Mouse (Mus musculus) central nervous system, embryonic 18 days (tissue): ENCODE measurements around the gene Olfr476. TPM values are rescaled to one million over a fixed set of nuclear protein-coding genes. Genes with fewer than 3 reads are reported as not detected.

Source experiments
- polyA plus RNA-seq: library from polyadenylated mRNA; depleted of rRNA; stranded (reverse); fragments of >200 nt; gene quantifications from 2 replicates; pipeline ENCODE4 v1.2.3, GENCODE M21; 2012; rRNA removed

The Olfr476 gene
- polyA plus RNA-seq: not detected in 2 replicates

DNA sequence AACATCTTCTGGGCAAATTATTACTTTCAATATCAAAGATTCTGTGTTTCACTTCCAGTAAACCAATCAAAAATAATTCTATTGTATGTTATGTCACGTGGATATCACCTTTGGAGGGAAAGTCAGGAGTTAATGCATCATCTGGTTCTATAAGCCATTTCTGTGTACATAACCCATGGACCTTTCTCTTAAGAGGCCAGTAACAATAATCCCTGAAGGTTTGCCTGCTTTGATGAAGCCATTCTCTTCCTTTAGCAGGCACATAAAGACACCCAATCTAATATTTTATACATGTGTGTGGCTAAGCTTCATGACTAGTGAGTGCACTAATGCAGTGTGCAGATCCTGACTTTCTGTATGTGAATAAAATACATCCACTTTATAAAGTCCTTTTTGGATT, at the start of gene Olfr476:
Olfr476 (plus strand) TSS at position 301 of the 400 bp plus-strand sequence.

DNA sequence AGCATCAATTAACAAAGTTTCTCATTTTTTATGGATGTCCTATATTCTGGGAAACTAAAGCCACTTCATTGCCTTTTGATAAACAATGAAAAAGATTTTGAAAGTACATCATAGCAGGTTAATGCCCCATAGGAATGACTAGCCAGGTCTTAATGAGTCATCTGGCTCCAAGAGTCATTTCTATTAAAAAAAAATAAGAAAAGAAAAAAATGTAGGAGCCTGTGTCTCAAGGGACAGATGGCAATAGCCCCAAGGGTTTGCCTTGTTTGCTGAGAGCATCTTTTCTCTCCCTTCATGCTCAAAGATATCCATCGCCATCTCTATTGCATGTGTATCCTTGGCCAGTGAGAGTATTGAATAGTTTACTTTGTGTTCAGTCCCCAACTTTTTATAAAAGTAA, 34.5 kb upstream of the Olfr476 start, which contains the start of gene Olfr473:
Olfr473 (plus strand) TSS at position 301 of the 400 bp plus-strand sequence.

DNA sequence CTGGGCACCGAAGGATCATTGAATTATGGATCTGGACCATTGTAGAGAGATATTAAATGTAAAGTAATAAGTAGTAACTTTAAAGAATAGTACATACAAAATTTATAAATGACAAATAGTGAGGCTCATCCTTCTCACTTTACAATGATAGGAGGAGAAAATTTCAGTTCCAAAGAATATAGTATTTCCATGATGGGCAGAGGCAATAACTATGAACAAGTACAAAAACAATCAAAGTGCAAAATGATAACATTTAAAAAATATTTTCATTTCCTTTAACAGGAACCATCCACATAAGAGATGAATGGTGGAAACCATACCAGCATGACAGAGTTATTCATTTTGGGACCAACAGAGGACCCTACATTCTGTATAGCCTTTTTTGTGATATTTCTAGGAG, 10.3 kb upstream of the Olfr476 start, which contains the start of gene Olfr474:
Olfr474 (plus strand) TSS at position 301 of the 400 bp plus-strand sequence.

DNA sequence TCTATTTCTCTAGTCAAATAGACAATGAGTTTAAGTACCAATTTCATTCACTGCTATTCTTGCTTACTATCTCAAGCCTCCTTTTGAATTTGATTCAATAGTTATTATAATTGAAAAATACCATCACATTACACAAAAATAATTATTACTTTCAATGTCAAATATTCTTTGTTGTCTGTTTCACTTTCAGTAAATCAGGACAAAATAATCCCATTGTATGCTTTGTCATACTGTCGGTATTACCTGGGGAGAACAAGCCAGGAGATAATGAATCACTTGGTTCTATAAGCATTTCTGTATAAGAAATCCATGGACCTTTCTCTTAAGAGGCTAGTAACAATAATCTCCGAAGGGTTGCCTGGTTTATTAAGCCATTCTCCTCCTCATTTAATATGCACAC, 21.8 kb downstream of the Olfr476 start, which contains the start of gene Olfr477:
Olfr477 (plus strand) TSS at position 301 of the 400 bp plus-strand sequence.

Other genes starting within 250 kb of the Olfr476 start
- 0.16 and 0.37 TPM in 2 replicates for gene Cyb5r2, start 206.8 kb upstream of the Olfr476 start, polyA plus RNA-seq
- not detected in 2 replicates for gene Ovch2, start 163.6 kb upstream of the Olfr476 start, polyA plus RNA-seq
- gene Olfr467, start 152.5 kb upstream of the Olfr476 start, polyA plus RNA-seq: not detected in 2 replicates
- not detected in 2 replicates for gene Olfr469, start 139.3 kb upstream of the Olfr476 start, polyA plus RNA-seq
- not detected in 2 replicates for gene Olfr470, start 117.3 kb upstream of the Olfr476 start, polyA plus RNA-seq
- gene Olfr472, start 66.9 kb upstream of the Olfr476 start, polyA plus RNA-seq: not detected in 2 replicates
- gene Olfr473, start 34.4 kb upstream of the Olfr476 start, polyA plus RNA-seq: not detected in 2 replicates
- gene Olfr474, start 10.2 kb upstream of the Olfr476 start, polyA plus RNA-seq: not detected in 2 replicates
- not detected in 2 replicates for gene Olfr477, start 21.9 kb downstream of the Olfr476 start, polyA plus RNA-seq
- gene Olfr478, start 69.2 kb downstream of the Olfr476 start, polyA plus RNA-seq: not detected in 2 replicates
- not detected in 2 replicates for gene Olfr479, start 85.9 kb downstream of the Olfr476 start, polyA plus RNA-seq
- gene Olfr480, start 102.5 kb downstream of the Olfr476 start, polyA plus RNA-seq: not detected in 2 replicates
- not detected in 2 replicates for gene Olfr481, start 115.1 kb downstream of the Olfr476 start, polyA plus RNA-seq
- not detected in 2 replicates for gene Olfr482, start 132.8 kb downstream of the Olfr476 start, polyA plus RNA-seq
- gene Olfr483, start 136.0 kb downstream of the Olfr476 start, polyA plus RNA-seq: not detected in 2 replicates
- not detected in 2 replicates for gene Olfr484, start 162.6 kb downstream of the Olfr476 start, polyA plus RNA-seq
- not detected in 2 replicates for gene Olfr485, start 195.1 kb downstream of the Olfr476 start, polyA plus RNA-seq
- gene Olfr486, start 207.9 kb downstream of the Olfr476 start, polyA plus RNA-seq: not detected in 2 replicates
- gene Olfr487, start 249.8 kb downstream of the Olfr476 start, polyA plus RNA-seq: not detected in 2 replicates